Mouse (Mus musculus) liver, embryonic 14.5 days (tissue): ENCODE data around the gene Cxcl14. TPM values are rescaled to one million over a fixed set of nuclear protein-coding genes. Genes with fewer than 3 reads are reported as not detected.

Source experiments
- ATAC-seq: fragments of 200-750 bp; cut with Nextera tagmentation; 2 replicates; pipeline ENCODE4 v1.8.0; 2017; ENCODE audit warnings: moderate number of reproducible peaks, mild to moderate bottlenecking, moderate library complexity; ENCODE audit not compliant: insufficient read depth
- DNase-seq, 3 experiments: peaks; one replicate each; pipeline ENCODE4 v3.0.0-alpha.2; 2012 to 2013; ENCODE audit warnings: low read depth in 3 of 3, low spot score in 3 of 3
- H3K27ac ChIP-seq: fragments of 300-500 bp; sonication (generic); 2 replicates; pipeline ENCODE4 v1.5.1; 2014; ENCODE audit warnings: moderate library complexity, mild to moderate bottlenecking, control low read depth, inconsistent platforms
- H3K27me3 ChIP-seq: fragments of 300-500 bp; sonication (generic); 2 replicates; pipeline ENCODE4 v1.6.1; 2014; ENCODE audit warnings: mild to moderate bottlenecking, low read length, moderate library complexity; ENCODE audit not compliant: control insufficient read depth, insufficient read depth
- H3K36me3 ChIP-seq: fragments of 300-500 bp; sonication (generic); replicated peaks from 2 replicates; pipeline ENCODE4 v1.6.1; 2014; ENCODE audit warnings: low read depth; ENCODE audit not compliant: control insufficient read depth, insufficient read depth
- H3K4me1 ChIP-seq, 2 experiments: fragments of 200-500 bp in 1 of 2; fragments of 300-500 bp in 1 of 2; sonication (generic) in 1 of 2; replicated peaks; 2 replicates each; pipeline ENCODE4 v1.6.1; 2012 to 2014; ENCODE audit warnings: antibody characterized with exemption in 1 of 2, inconsistent platforms in 1 of 2, low read length in 1 of 2; ENCODE audit not compliant: control insufficient read depth in 2 of 2, insufficient read depth in 2 of 2
- H3K4me2 ChIP-seq: fragments of 300-500 bp; sonication (generic); 2 replicates; pipeline ENCODE4 v1.6.1; 2014; ENCODE audit warnings: low read depth, mild to moderate bottlenecking, control low read depth, moderate library complexity
- H3K4me3 ChIP-seq, 2 experiments: fragments of 200-500 bp in 1 of 2; fragments of 300-500 bp in 1 of 2; sonication (generic) in 1 of 2; 2 replicates each; pipeline ENCODE4 v1.5.1; 2012 to 2014; ENCODE audit warnings: low read depth in 2 of 2, low read length in 2 of 2, mild to moderate bottlenecking in 2 of 2, control low read depth in 1 of 2, inconsistent platforms in 1 of 2, moderate library complexity in 1 of 2; ENCODE audit not compliant: insufficient read depth in 1 of 2
- H3K9ac ChIP-seq: fragments of 300-500 bp; sonication (generic); replicated peaks from 2 replicates; pipeline ENCODE4 v1.6.1; 2014; ENCODE audit warnings: mild to moderate bottlenecking, control low read depth, moderate library complexity
- H3K9me3 ChIP-seq: fragments of 300-500 bp; sonication (generic); 2 replicates; pipeline ENCODE4 v1.6.1; 2016; ENCODE audit warnings: low read length, mixed read lengths; ENCODE audit not compliant: control insufficient read depth
- CTCF ChIP-seq: IDR thresholded peaks from 2 replicates; pipeline ENCODE4 v1.5.1; 2016; ENCODE audit warnings: antibody characterized with exemption, low read depth, control low read depth
- EP300 ChIP-seq: IDR thresholded peaks from 2 replicates; pipeline ENCODE4 v1.6.1; 2016; ENCODE audit warnings: antibody characterized with exemption, low read depth
- WGBS: fragments of 180-500 bp; shearing (Covaris S2); extraction: QIAGEN DNeasy Blood & Tissue Kit; methylation state at CpG from one replicate; pipeline ENCODE4 v1.1.7; 2014; ENCODE audit not compliant: insufficient replicate concordance; 5-methylcytosine and 5-hydroxymethylcytosine counted together
- polyA plus RNA-seq, 2 experiments: library from polyadenylated mRNA; depleted of rRNA in 1 of 2; stranded (reverse) in 1 of 2; unstranded in 1 of 2; fragments of >200 nt; fragmentation: Nextera tagmentation in 1 of 2; extraction: Ambion mirVana in 1 of 2; gene quantifications; 2 replicates each; pipeline versions ENCODE4 v1.2.1 to v1.2.3; 2012 to 2014

Cxcl14 gene
- polyA plus RNA-seq, 2 experiments: 0.20 TPM; not detected in 1

DNA sequence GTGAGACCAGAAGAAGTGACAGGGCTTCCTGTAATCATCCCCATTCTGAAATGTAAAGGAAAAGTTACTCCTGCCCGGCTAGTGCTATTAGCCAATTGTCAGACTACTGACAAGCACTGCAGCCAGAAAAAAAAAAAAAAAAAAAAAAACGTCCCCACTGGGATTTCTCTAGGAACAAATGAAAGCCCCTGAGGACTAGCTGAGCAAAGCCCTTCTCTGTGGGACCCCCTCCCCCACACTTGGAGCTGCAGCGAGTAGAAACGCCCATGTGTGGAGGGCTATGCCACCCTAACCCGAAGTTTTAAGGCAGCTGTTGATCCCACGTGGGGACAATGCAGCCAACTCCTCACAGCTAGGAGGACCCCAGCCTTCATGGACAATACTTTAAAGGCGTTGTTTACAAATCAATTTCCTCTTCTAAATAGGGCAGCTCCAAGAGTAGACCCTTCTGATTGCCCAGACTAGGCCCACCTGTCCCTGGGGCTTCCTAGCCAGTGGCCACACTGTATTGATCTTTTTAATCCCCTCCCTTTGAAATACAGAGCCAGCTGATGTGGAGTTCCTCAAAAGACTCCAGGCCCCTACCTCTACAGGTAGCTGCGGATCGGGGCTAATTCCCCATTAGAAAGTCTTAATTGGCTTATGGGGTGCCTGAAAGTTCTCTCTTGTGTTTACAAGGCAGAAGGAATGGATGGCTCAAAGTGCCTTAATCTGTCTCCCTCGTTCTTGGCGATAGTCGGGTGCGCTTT lies 46.6 kb downstream of the Cxcl14 start:
- Histone ChIP-seq H3K4me1 (no peaks in the 10 kb centered on the region), H3K9ac (no peak overlapping the region), H3K27ac (no peak overlapping the region), H3K27me3 (peaks cover 66% of the 10 kb centered on the region), H3K36me3 (no peaks in the 10 kb centered on the region), H3K4me3 (no peak overlapping the region), H3K4me2 (no peak overlapping the region), H3K9me3 (no peaks in the 10 kb centered on the region)
- no peak for TF ChIP-seq CTCF
- TF ChIP-seq EP300: no peak
- WGBS: 2% methylated on average over 13 of the region's 13 CpGs
- no peak for DNase-seq
- ATAC-seq: no peak

DNA sequence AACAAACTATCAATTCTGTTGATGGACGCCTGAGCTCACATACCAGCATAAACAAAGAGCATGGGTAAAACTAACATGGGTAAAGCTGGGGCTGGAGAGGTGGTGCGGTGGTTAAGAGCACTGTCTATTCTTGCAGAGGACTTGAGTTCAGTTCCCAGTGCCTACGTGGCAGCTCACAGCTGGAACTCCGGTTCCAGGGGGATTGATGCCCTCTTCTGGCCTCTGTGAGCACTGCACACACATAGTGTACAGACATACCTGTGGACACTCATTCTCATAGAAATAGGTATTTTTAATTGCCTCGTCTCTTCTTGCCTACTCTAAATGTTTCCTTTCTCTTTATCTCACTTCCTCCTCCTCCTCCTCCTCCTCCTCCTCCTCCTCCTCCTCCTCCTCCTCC lies 53.2 kb downstream of the Cxcl14 start:
- no peaks in the 10 kb centered on the region for H3K9me3 ChIP-seq
- DNase-seq (no peak), ATAC-seq (no peak)
- H3K4me2 ChIP-seq: no peak overlapping the region
- H3K4me1 ChIP-seq: no peaks in the 10 kb centered on the region
- peaks cover 6% of the 10 kb centered on the region; the same call in 1 of the 2 replicates for H3K27me3 ChIP-seq
- 56% methylated on average over 5 of the region's 5 CpGs for WGBS
- no peaks in the 10 kb centered on the region for H3K36me3 ChIP-seq
- H3K27ac ChIP-seq: no peak overlapping the region
- H3K4me3 ChIP-seq: no peak overlapping the region
- TF ChIP-seq EP300 (no peak), CTCF (no peak)
- no peak overlapping the region for H3K9ac ChIP-seq

DNA sequence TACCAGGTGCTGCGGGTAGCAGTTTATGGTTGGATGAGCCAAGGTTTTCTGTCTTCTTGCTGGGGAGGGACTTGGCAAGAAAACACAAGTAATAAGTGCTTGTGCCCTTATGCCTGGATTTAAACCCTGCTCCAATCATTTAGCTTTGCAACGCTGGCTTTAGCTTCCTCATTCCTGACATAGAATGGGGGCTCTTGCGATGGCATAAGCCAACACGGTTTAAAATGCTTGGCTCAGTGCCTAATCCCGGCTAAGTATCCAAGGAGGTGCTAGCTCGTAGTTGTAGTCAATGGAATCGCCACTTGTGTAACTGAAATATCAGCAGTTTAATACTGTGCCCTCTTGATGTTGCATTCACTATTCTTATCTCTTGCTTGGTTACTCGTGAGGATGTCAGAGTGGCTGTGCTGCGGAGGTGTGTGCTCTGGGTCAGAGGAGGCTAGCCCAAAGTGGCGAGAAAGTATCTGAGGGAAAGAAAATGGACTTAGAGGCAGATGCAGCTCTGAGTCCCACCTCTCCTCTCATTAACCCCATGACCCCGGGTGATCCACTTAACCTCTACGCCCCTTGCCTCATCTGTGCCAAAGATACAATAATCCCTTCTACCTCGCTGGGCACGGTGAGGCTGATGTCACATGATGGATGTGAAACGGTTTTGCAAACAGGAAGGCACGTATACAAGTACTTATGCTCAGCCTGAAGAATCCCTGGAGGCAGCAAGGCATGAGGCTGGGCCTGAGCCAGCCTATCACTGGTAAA lies 56.2 kb downstream of the Cxcl14 start:
- no peak overlapping the region for H3K27ac ChIP-seq
- DNase-seq (no peak), ATAC-seq (no peak)
- no peaks in the 10 kb centered on the region for H3K36me3 ChIP-seq
- no peaks in the 10 kb centered on the region; the same call in 1 of the 2 replicates for H3K27me3 ChIP-seq
- 60% methylated on average over 16 of the region's 16 CpGs for WGBS
- TF ChIP-seq CTCF (no peak), EP300 (no peak)
- H3K4me1 ChIP-seq: no peaks in the 10 kb centered on the region
- H3K9ac ChIP-seq: no peak overlapping the region
- H3K4me2 ChIP-seq: no peak overlapping the region
- H3K9me3 ChIP-seq: no peaks in the 10 kb centered on the region
- H3K4me3 ChIP-seq: no peak overlapping the region

Other genes starting within 250 kb of the Cxcl14 start
- 45.0 and 68.7 TPM in 2 replicates for gene H2afy, start 160.2 kb downstream of the Cxcl14 start, polyA plus RNA-seq (2012; rRNA removed)
- gene H2afy, start 160.2 kb downstream of the Cxcl14 start, polyA plus RNA-seq (2014; fragmentation: Nextera tagmentation; extraction: Ambion mirVana): 78.8 and 79.0 TPM in 2 replicates
- 3.2 and 3.9 TPM in 2 replicates for gene Tifab, start 117.7 kb downstream of the Cxcl14 start, polyA plus RNA-seq (2012; rRNA removed)
- 1.7 and 3.0 TPM in 2 replicates for gene Tifab, start 117.7 kb downstream of the Cxcl14 start, polyA plus RNA-seq (2014; fragmentation: Nextera tagmentation; extraction: Ambion mirVana)
- not detected in 2 replicates for gene Neurog1, start 44.4 kb downstream of the Cxcl14 start, polyA plus RNA-seq (2012; rRNA removed)
- gene Neurog1, start 44.4 kb downstream of the Cxcl14 start, polyA plus RNA-seq (2014; fragmentation: Nextera tagmentation; extraction: Ambion mirVana): not detected in 2 replicates
- not detected in 2 replicates for gene Gm3045, start 130.0 kb upstream of the Cxcl14 start, polyA plus RNA-seq (2012; rRNA removed)
- gene Gm3045, start 130.0 kb upstream of the Cxcl14 start, polyA plus RNA-seq (2014; fragmentation: Nextera tagmentation; extraction: Ambion mirVana): not detected in 2 replicates
- gene Slc25a48, start 141.8 kb upstream of the Cxcl14 start, polyA plus RNA-seq (2012; rRNA removed): 0.67 and 0.74 TPM in 2 replicates
- 0.63 and 0.81 TPM in 2 replicates for gene Slc25a48, start 141.8 kb upstream of the Cxcl14 start, polyA plus RNA-seq (2014; fragmentation: Nextera tagmentation; extraction: Ambion mirVana)
- gene Il9, start 185.7 kb upstream of the Cxcl14 start, polyA plus RNA-seq (2012; rRNA removed): not detected in 2 replicates
- gene Il9, start 185.7 kb upstream of the Cxcl14 start, polyA plus RNA-seq (2014; fragmentation: Nextera tagmentation; extraction: Ambion mirVana): not detected in 2 replicates
- 0.28 and 0.35 TPM in 2 replicates for gene Fbxl21, start 225.9 kb upstream of the Cxcl14 start, polyA plus RNA-seq (2012; rRNA removed)
- gene Fbxl21, start 225.9 kb upstream of the Cxcl14 start, polyA plus RNA-seq (2014; fragmentation: Nextera tagmentation; extraction: Ambion mirVana): 0.63 and 1.0 TPM in 2 replicates